Mouse (Mus musculus) kidney, postnatal 10 days (tissue): Measurements from ENCODE around the gene Phf21b.
"Not testable (repeated sequence)": the region's sequence is repeated elsewhere in the genome, so short reads cannot be mapped to it uniquely, and the experiment has no call there.

Source experiments
- DNase-seq: peaks from one replicate; pipeline ENCODE4 v3.0.0; 2021; ENCODE audit warnings: mixed read lengths

Gene Phf21b

GRCm38 (mm10) chr15:84856006-84856995 lies at the start of gene Phf21b:
Phf21b (minus strand) TSS chr15:84856049.
- DNase-seq: peak; percentile 94

- no peak for DNase-seq
These were observed 48.1 kb upstream of the Phf21b start for GRCm38 (mm10) chr15:84903843-84904385.

GRCm38 (mm10) chr15:84898077-84898476 lies 42.2 kb upstream of the Phf21b start:
- DNase-seq: peak; percentile 8

GRCm38 (mm10) chr15:84896664-84897063 lies 40.8 kb upstream of the Phf21b start:
- no peak for DNase-seq

GRCm38 (mm10) chr15:84896216-84896615 lies 40.4 kb upstream of the Phf21b start:
- not testable (repeated sequence) for DNase-seq

GRCm38 (mm10) chr15:84891658-84892057 lies 35.8 kb upstream of the Phf21b start:
- peak; percentile 81 for DNase-seq

GRCm38 (mm10) chr15:84891246-84891645 lies 35.4 kb upstream of the Phf21b start:
- no peak for DNase-seq

GRCm38 (mm10) chr15:84888066-84888465 lies 32.2 kb upstream of the Phf21b start:
- DNase-seq: no peak

- no peak for DNase-seq
These were observed 21.4 kb upstream of the Phf21b start for GRCm38 (mm10) chr15:84877029-84877815.

GRCm38 (mm10) chr15:84873867-84874266 lies 18.0 kb upstream of the Phf21b start:
- no peak for DNase-seq

GRCm38 (mm10) chr15:84873079-84873478 lies 17.2 kb upstream of the Phf21b start:
- no peak for DNase-seq

GRCm38 (mm10) chr15:84871802-84872201 lies 16.0 kb upstream of the Phf21b start:
- DNase-seq: no peak

GRCm38 (mm10) chr15:84861911-84862310 lies 6.1 kb upstream of the Phf21b start:
- DNase-seq: no peak

- no peak for DNase-seq
These were observed 1.8 kb upstream of the Phf21b start for GRCm38 (mm10) chr15:84857623-84858022.

GRCm38 (mm10) chr15:84854921-84855901 lies 638 bp downstream of the Phf21b start:
- DNase-seq: peak; percentile 67

GRCm38 (mm10) chr15:84854171-84854811 lies 1.6 kb downstream of the Phf21b start:
- DNase-seq: peak; percentile 19

GRCm38 (mm10) chr15:84853261-84854137 lies 2.4 kb downstream of the Phf21b start:
- DNase-seq: peak; percentile 92

GRCm38 (mm10) chr15:84852457-84853070 lies 3.3 kb downstream of the Phf21b start:
- DNase-seq: peak; percentile 60

- DNase-seq: no peak
These were observed 5.5 kb downstream of the Phf21b start for GRCm38 (mm10) chr15:84850321-84850720.

GRCm38 (mm10) chr15:84846216-84846615 lies 9.6 kb downstream of the Phf21b start:
- no peak for DNase-seq
